In the genomic region with DNA sequence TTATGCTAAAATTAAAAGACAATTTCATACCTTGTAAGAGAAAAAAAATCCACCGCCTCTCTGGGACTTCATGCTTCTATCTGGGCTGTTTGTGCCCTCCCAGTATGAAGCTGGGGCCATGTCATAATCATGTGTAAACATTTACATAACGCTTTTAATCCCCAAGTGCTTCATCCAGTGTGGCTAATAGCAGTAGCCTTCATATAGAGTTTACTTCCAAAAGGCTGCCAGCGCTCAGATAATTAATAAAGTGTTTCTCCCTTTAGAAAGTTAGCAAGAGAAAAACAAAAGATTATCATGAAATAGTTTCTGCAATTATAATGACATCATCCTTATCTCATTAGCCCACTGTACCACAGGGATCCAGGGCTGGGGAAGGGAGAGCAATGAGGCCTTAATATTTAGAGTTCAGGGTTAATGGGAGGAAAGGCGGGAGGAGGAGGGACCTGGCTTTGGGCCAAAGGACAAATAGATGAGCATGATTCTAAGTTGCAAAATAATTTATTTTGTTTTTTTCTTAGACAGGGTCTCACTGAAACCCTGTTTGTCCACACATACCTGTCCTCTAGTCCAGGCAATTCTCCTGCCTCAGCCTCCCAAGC, we compare ENCODE assay signal across 11 mouse cellular contexts.
DNase-seq lines count a peak whose midpoint lies in the region; ATAC-seq and TF ChIP-seq lines count a peak whose summit lies in the region.
"Had no signal": no experiment of that assay in that cellular context is flagged by ENCODE, and none has a peak within 500 bp of the region (broad histone marks: within the 10 kb centered on the region; RNA-seq: fewer than 3 reads in every experiment).

No protein-coding gene starts in this region.

- 55% methylated on average over 4 of the region's 4 CpGs for WGBS in forebrain, postnatal 0 days
- 61% methylated on average over 4 of the region's 4 CpGs for WGBS in forebrain, embryonic 12.5 days
- 39% methylated on average over 4 of the region's 4 CpGs for WGBS in lung, adult 2 months
- WGBS in stomach, embryonic 15.5 days, result 31% methylated on average over 4 of the region's 4 CpGs

- no peak for DNase-seq in forebrain, postnatal 0 days
- DNase-seq in kidney, postnatal 14 days, result peak; percentile 18
- DNase-seq in kidney, adult 9 months, result no peak
- no peak for DNase-seq in lung, adult 2 months
- no peak for DNase-seq in left cerebral cortex, adult 18-20 months (ENCODE audit: low spot score in 2 of 2)
- no peak for DNase-seq in spleen, adult 18-20 months

- H3K36me3 ChIP-seq in forebrain, postnatal 0 days (ENCODE audit: insufficient read depth), result no peaks in the 10 kb centered on the region
- H3K36me3 ChIP-seq in forebrain, embryonic 12.5 days (replicated peaks), result no peaks in the 10 kb centered on the region
- no peaks in the 10 kb centered on the region for H3K36me3 ChIP-seq in stomach, embryonic 15.5 days
- H3K36me3 ChIP-seq: limb, embryonic 15.5 days; midbrain, embryonic 15.5 days had no signal

- H3K9me3 ChIP-seq in forebrain, postnatal 0 days (ENCODE audit: low read length), result no peaks in the 10 kb centered on the region
- H3K9me3 ChIP-seq in forebrain, embryonic 12.5 days, result no peaks in the 10 kb centered on the region
- no peaks in the 10 kb centered on the region for H3K9me3 ChIP-seq in stomach, embryonic 15.5 days
- H3K9me3 ChIP-seq: limb, embryonic 15.5 days; midbrain, embryonic 15.5 days had no signal

- no peak overlapping the region for H3K4me3 ChIP-seq in forebrain, postnatal 0 days (ENCODE audit: low read depth, low read length)
- no peak overlapping the region for H3K4me3 ChIP-seq in forebrain, embryonic 12.5 days (replicated peaks)
- peak overlapping the region; percentile 39 for H3K4me3 ChIP-seq in lung, adult 2 months (replicated peaks; ENCODE audit: extremely low read depth, low read depth, low read length)
- H3K4me3 ChIP-seq in stomach, embryonic 15.5 days (replicated peaks), result no peak overlapping the region
- H3K4me3 ChIP-seq: limb, embryonic 15.5 days; midbrain, embryonic 15.5 days had no signal

- no peak for ATAC-seq in forebrain, postnatal 0 days
- no peak for ATAC-seq in forebrain, embryonic 12.5 days (ENCODE audit: low FRiP score)
- ATAC-seq in stomach, embryonic 15.5 days (ENCODE audit: insufficient read depth, low FRiP score, low read depth), result 0 out of 2 replicates have a peak, but pooled peaks have one; percentile 40
- ATAC-seq: midbrain, embryonic 15.5 days; Patski had no signal

- H3K9ac ChIP-seq in forebrain, postnatal 0 days, result 0 out of 2 replicates have a peak overlapping the region, but pooled peaks have one; percentile 10
- H3K9ac ChIP-seq in forebrain, embryonic 12.5 days, result no peak overlapping the region
- no peak overlapping the region for H3K9ac ChIP-seq in stomach, embryonic 15.5 days
- H3K9ac ChIP-seq: limb, embryonic 15.5 days; midbrain, embryonic 15.5 days had no signal

- no peak for TF ChIP-seq CTCF in forebrain, postnatal 0 days (IDR thresholded peaks at IDR 0.05; ENCODE audit: low read depth)
- no peak for TF ChIP-seq CTCF in lung, adult 2 months (IDR thresholded peaks at IDR 0.05; ENCODE audit: insufficient read depth, low read length)

- H3K27ac ChIP-seq in forebrain, postnatal 0 days (ENCODE audit: low read depth, low read length), result peak overlapping the region; percentile 70
- no peak overlapping the region for H3K27ac ChIP-seq in forebrain, embryonic 12.5 days
- H3K27ac ChIP-seq in stomach, embryonic 15.5 days, result peak overlapping the region; percentile 57; the same call in 1 of the 2 replicates
- H3K27ac ChIP-seq: limb, embryonic 15.5 days; midbrain, embryonic 15.5 days had no signal

- TF ChIP-seq POLR2A in lung, adult 2 months (IDR thresholded peaks at IDR 0.05; ENCODE audit: borderline replicate concordance, extremely low read depth, low read depth, low read length), result no peak

- no peaks in the 10 kb centered on the region for H3K27me3 ChIP-seq in forebrain, postnatal 0 days (ENCODE audit: insufficient read depth, low read length)
- no peaks in the 10 kb centered on the region for H3K27me3 ChIP-seq in forebrain, embryonic 12.5 days
- H3K27me3 ChIP-seq in stomach, embryonic 15.5 days (replicated peaks), result no peaks in the 10 kb centered on the region
- H3K27me3 ChIP-seq: limb, embryonic 15.5 days; midbrain, embryonic 15.5 days; Patski had no signal

- H3K4me2 ChIP-seq in forebrain, postnatal 0 days (ENCODE audit: low read depth), result no peak overlapping the region
- H3K4me2 ChIP-seq in forebrain, embryonic 12.5 days, result no peak overlapping the region
- H3K4me2 ChIP-seq in stomach, embryonic 15.5 days, result no peak overlapping the region
- H3K4me2 ChIP-seq: limb, embryonic 15.5 days; midbrain, embryonic 15.5 days had no signal

- peaks cover 23% of the 10 kb centered on the region for H3K4me1 ChIP-seq in forebrain, postnatal 0 days (ENCODE audit: insufficient read depth)
- peaks cover 29% of the 10 kb centered on the region for H3K4me1 ChIP-seq in forebrain, embryonic 12.5 days
- H3K4me1 ChIP-seq in lung, adult 2 months (ENCODE audit: control insufficient read depth, insufficient read depth, low read length), result peaks cover 3% of the 10 kb centered on the region; the same call in 1 of the 2 replicates
- peaks cover 12% of the 10 kb centered on the region; the same call in 1 of the 2 replicates for H3K4me1 ChIP-seq in stomach, embryonic 15.5 days
